Mouse (Mus musculus): ENCODE data around the gene Clasrp. TPM values are rescaled to one million over a fixed set of nuclear protein-coding genes. Genes with fewer than 3 reads are reported as not detected.
A peak's percentile ranks its signal among the peaks of the same experiment; 100 is the strongest.

Clasrp gene
- polyA plus RNA-seq, 1 experiment, result 140 TPM

DNA sequence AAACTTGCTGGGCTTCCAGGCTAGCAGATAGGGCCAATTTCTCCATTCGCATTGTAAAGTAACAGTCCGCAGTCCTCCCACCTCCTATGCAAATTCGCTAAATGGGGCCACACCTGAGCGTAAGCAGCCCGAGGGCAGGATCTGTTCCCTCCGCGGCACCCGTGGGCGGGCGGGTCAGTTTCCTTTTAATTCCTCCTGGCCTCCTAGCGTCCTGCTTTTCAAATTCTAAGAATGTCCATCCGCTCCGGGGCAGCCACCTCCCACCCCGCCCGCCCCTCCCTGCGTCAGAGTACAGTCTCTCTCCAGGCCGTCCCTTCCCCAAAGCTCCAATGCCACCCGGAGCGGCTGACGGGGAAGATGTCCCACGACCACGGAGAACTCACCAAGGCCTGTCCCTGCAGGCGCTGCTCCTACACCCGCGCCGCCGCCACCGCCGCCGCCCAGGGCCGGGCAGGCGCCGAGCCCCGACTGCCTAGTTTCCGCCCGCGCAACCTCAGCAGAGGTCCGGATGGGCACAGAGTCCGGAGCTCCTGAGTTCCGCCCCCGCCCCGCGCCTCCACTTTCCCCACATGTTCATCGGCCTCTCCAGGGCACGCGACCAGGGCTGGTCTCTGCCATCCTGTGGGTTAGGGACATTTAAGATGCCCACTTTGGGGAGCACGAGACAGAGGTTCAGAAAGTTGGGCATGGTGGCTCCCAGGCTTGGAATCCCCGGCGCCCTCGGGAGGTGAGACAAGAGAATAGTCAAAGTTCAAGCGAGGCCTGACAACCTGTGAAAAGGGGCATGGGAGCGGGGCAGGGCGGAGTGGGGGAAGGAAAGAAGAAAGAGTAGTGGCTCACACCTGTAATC lies 31.1 kb downstream of the Clasrp start:
- no peaks in the 10 kb centered on the region for H3K4me1 ChIP-seq (ENCODE audit: control insufficient read depth, insufficient read depth, low read length)
- H3K4me3 ChIP-seq (ENCODE audit: insufficient read depth, low read length), result peak overlapping the region; percentile 49
- 0 out of 2 replicates have a peak, but pooled peaks have one; percentile 3 for TF ChIP-seq CTCF (IDR thresholded peaks at IDR 0.05; ENCODE audit: extremely low read depth, insufficient read depth, low read length)
- TF ChIP-seq POLR2A (IDR thresholded peaks at IDR 0.05; ENCODE audit: extremely low read depth, insufficient read depth, low read length), result 0 out of 2 replicates have a peak, but pooled peaks have one; percentile 2
- H3K27ac ChIP-seq (ENCODE audit: insufficient read depth, low read length), result no peak overlapping the region

- Histone ChIP-seq H3K27ac (ENCODE audit: insufficient read depth, low read length) (no peak overlapping the region), H3K4me3 (ENCODE audit: insufficient read depth, low read length) (no peak overlapping the region), H3K4me1 (ENCODE audit: control insufficient read depth, insufficient read depth, low read length) (no peaks in the 10 kb centered on the region)
- TF ChIP-seq POLR2A (IDR thresholded peaks at IDR 0.05; ENCODE audit: extremely low read depth, insufficient read depth, low read length) (no peak), CTCF (IDR thresholded peaks at IDR 0.05; ENCODE audit: extremely low read depth, insufficient read depth, low read length) (no peak)
Measured at GRCm38 (mm10) chr7:19569647-19570046, 34.6 kb downstream of the Clasrp start.

GRCm38 (mm10) chr7:19567426-19567825 lies 36.9 kb downstream of the Clasrp start:
- no peaks in the 10 kb centered on the region for H3K4me1 ChIP-seq (ENCODE audit: control insufficient read depth, insufficient read depth, low read length)
- no peak overlapping the region for H3K4me3 ChIP-seq (ENCODE audit: insufficient read depth, low read length)
- H3K27ac ChIP-seq (ENCODE audit: insufficient read depth, low read length), result no peak overlapping the region
- TF ChIP-seq CTCF (IDR thresholded peaks at IDR 0.05; ENCODE audit: extremely low read depth, insufficient read depth, low read length) (no peak), POLR2A (IDR thresholded peaks at IDR 0.05; ENCODE audit: extremely low read depth, insufficient read depth, low read length) (no peak)

DNA sequence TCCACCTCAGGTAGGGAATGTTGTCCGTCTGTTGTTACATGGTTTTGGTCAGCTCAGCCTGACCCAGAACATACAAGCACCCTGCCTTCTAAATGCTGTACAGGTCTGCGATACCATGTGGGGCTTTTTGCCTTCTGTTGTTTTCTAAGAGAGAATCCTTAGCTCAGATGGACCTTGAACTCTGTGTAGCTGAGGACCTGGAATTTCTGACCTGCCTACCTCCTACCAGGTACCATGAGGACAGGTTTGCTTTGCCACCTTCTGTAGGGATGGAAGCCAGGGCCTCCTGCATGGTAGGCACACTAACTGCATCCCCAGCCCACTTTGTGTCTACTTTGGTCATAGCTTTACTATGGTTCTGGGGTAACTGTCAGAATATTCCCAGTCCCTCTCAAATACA lies 38.5 kb downstream of the Clasrp start:
- H3K4me1 ChIP-seq (ENCODE audit: control insufficient read depth, insufficient read depth, low read length), result no peaks in the 10 kb centered on the region
- TF ChIP-seq POLR2A (IDR thresholded peaks at IDR 0.05; ENCODE audit: extremely low read depth, insufficient read depth, low read length), result no peak
- no peak for TF ChIP-seq CTCF (IDR thresholded peaks at IDR 0.05; ENCODE audit: extremely low read depth, insufficient read depth, low read length)
- no peak overlapping the region for H3K27ac ChIP-seq (ENCODE audit: insufficient read depth, low read length)
- no peak overlapping the region for H3K4me3 ChIP-seq (ENCODE audit: insufficient read depth, low read length)

- no peak overlapping the region for H3K4me3 ChIP-seq (ENCODE audit: insufficient read depth, low read length)
- no peak overlapping the region for H3K27ac ChIP-seq (ENCODE audit: insufficient read depth, low read length)
- peak; percentile 25 for TF ChIP-seq CTCF (IDR thresholded peaks at IDR 0.05; ENCODE audit: extremely low read depth, insufficient read depth, low read length)
- TF ChIP-seq POLR2A (IDR thresholded peaks at IDR 0.05; ENCODE audit: extremely low read depth, insufficient read depth, low read length), result no peak
- H3K4me1 ChIP-seq (ENCODE audit: control insufficient read depth, insufficient read depth, low read length), result peaks cover 5% of the 10 kb centered on the region
Measured at GRCm38 (mm10) chr7:19564455-19564854, 39.8 kb downstream of the Clasrp start.

DNA sequence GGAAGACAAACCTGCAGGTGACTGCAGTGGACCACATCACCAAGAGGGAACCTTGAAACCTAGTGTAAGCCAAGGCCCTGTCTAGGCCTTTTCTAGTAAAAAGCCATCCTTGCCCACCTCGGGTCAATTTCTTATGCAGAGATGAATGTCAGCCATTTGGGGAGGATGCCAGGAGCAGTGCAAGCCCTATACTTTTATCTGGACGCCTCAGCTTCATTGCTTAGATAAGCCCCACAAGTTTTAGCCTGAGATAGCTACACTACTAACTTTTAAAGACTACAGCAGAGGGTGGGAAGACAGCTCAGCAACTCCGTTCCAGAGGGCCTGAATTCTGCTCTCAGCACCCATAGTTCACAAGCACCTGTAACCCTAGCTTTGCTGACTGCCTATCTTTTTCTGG lies 40.4 kb downstream of the Clasrp start:
- Histone ChIP-seq H3K27ac (ENCODE audit: insufficient read depth, low read length) (no peak overlapping the region), H3K4me3 (ENCODE audit: insufficient read depth, low read length) (no peak overlapping the region), H3K4me1 (ENCODE audit: control insufficient read depth, insufficient read depth, low read length) (peaks cover 8% of the 10 kb centered on the region)
- TF ChIP-seq CTCF (IDR thresholded peaks at IDR 0.05; ENCODE audit: extremely low read depth, insufficient read depth, low read length) (no peak), POLR2A (IDR thresholded peaks at IDR 0.05; ENCODE audit: extremely low read depth, insufficient read depth, low read length) (no peak)

DNA sequence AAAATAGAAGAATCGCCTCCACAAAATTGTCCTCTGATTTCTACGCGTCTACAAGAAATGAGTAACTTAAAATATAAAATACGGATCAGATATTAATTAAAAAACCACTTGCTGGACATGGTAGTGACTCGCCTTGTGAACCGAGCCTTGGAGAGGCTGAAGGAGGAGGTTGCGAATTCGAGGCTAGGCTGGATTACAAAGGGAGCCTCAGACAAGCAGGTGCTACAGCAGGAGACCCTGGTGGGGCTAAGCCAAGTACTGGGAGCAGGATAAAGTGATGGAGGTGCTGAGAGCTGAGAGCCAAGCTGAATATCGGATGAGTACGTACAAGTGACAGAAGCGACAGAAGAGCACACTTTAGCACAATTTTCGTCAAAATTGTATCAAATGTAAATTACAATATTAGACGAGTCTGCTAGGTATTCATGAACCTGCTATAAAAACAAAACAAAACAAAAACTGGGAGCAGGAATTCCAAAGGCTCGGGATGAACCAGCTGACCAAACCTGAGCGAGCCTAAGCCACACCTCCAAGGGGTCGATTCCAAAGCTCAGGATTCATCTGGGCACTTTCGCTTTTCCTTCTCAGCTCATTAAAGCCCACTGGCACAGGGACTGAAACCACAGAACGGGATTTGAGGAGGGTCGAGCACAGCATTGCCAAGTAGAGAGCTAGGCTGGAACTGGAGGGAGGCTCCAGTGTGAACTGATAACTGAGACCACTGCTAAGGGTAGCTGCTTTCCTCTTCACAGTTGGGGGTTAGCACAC lies 41.5 kb downstream of the Clasrp start, which contains the start of gene Ppp1r37:
Gene Ppp1r37, minus strand, starts transcription at position 434 of the 768 bp plus-strand sequence.
- H3K4me1 ChIP-seq (ENCODE audit: control insufficient read depth, insufficient read depth, low read length), result peaks cover 8% of the 10 kb centered on the region

GRCm38 (mm10) chr7:19561765-19562642 lies 42.3 kb downstream of the Clasrp start:
- Histone ChIP-seq H3K27ac (ENCODE audit: insufficient read depth, low read length) (peak overlapping the region; percentile 99), H3K4me3 (ENCODE audit: insufficient read depth, low read length) (peak overlapping the region; percentile 79), H3K4me1 (ENCODE audit: control insufficient read depth, insufficient read depth, low read length) (peaks cover 12% of the 10 kb centered on the region)
- TF ChIP-seq CTCF (IDR thresholded peaks at IDR 0.05; ENCODE audit: extremely low read depth, insufficient read depth, low read length) (no peak), POLR2A (IDR thresholded peaks at IDR 0.05; ENCODE audit: extremely low read depth, insufficient read depth, low read length) (peak; percentile 72)

More for the DNA sequence above, 41.5 kb downstream of the Clasrp start, which contains the start of gene Ppp1r37:
- no peak for TF ChIP-seq POLR2A (IDR thresholded peaks at IDR 0.05; ENCODE audit: extremely low read depth, insufficient read depth, low read length)
- TF ChIP-seq CTCF (IDR thresholded peaks at IDR 0.05; ENCODE audit: extremely low read depth, insufficient read depth, low read length), result no peak
- Histone ChIP-seq H3K27ac (ENCODE audit: insufficient read depth, low read length) (peak within 1 kb of the TSS; percentile 99), H3K4me3 (ENCODE audit: insufficient read depth, low read length) (peak within 1 kb of the TSS; percentile 79)

GRCm38 (mm10) chr7:19561431-19561764 lies 42.9 kb downstream of the Clasrp start:
- H3K27ac ChIP-seq (ENCODE audit: insufficient read depth, low read length), result peak overlapping the region; percentile 99
- H3K4me1 ChIP-seq (ENCODE audit: control insufficient read depth, insufficient read depth, low read length), result peaks cover 18% of the 10 kb centered on the region
- TF ChIP-seq CTCF (IDR thresholded peaks at IDR 0.05; ENCODE audit: extremely low read depth, insufficient read depth, low read length) (no peak), POLR2A (IDR thresholded peaks at IDR 0.05; ENCODE audit: extremely low read depth, insufficient read depth, low read length) (no peak)
- peak overlapping the region; percentile 79 for H3K4me3 ChIP-seq (ENCODE audit: insufficient read depth, low read length)
